Mouse (Mus musculus): ENCODE data around the gene Nckap1. TPM values are rescaled to one million over a fixed set of nuclear protein-coding genes. Genes with fewer than 3 reads are reported as not detected.

Gene Nckap1
- total RNA-seq, 2 experiments from 2014 or later, result 396 to 411 TPM

Small RNA genes within 50 kb of the gene (microRNA-seq; reads per million reads assigned to microRNA genes)
- 0 reads per million in 2 experiments for gene Mir684-1

Other genes with a start within 250 kb of the Nckap1 start
- 10 to 100 TPM; 16.8 to 17.6 TPM for gene Frzb, start 133.8 kb downstream of the Nckap1 start, total RNA-seq (2021)
- gene Dusp19, start 35.7 kb upstream of the Nckap1 start, total RNA-seq (2021), result 10 to 100 TPM; 18.4 to 21.1 TPM
- 10 to 100 TPM; 23.3 to 24.6 TPM for gene Nup35, start 35.9 kb upstream of the Nckap1 start, total RNA-seq (2021)